Mouse (Mus musculus) Muller cell, postnatal 12 days (primary cell): ENCODE measurements around the gene Uaca.

Experiments used
- DNase-seq: peaks from one replicate; pipeline ENCODE4 v3.0.0-alpha.2; 2015; ENCODE audit errors: inconsistent ontology term

Uaca gene

GRCm38 (mm10) chr9:60837078-60837448 lies 42.7 kb downstream of the Uaca start:
- DNase-seq: no peak

GRCm38 (mm10) chr9:60837449-60838141 lies 43.3 kb downstream of the Uaca start:
- DNase-seq: peak; percentile 93

GRCm38 (mm10) chr9:60838331-60838872 lies 44.1 kb downstream of the Uaca start:
- peak; percentile 70 for DNase-seq

GRCm38 (mm10) chr9:60841393-60841792 lies 47.1 kb downstream of the Uaca start:
- DNase-seq: no peak

- DNase-seq: no peak
Measured at GRCm38 (mm10) chr9:60843415-60844076, 49.2 kb downstream of the Uaca start.

GRCm38 (mm10) chr9:60848730-60849129 lies 54.4 kb downstream of the Uaca start:
- DNase-seq: peak; percentile 89

- no peak for DNase-seq
Measured at GRCm38 (mm10) chr9:60849986-60850385, 55.6 kb downstream of the Uaca start.

- no peak for DNase-seq
Measured at GRCm38 (mm10) chr9:60854196-60854595, 59.9 kb downstream of the Uaca start.

- peak; percentile 68 for DNase-seq
Measured at GRCm38 (mm10) chr9:60857833-60858232, 63.5 kb downstream of the Uaca start.

- peak; percentile 67 for DNase-seq
Measured at GRCm38 (mm10) chr9:60858306-60858960, 64.1 kb downstream of the Uaca start.

- no peak for DNase-seq
Measured at GRCm38 (mm10) chr9:60859031-60859430, 64.7 kb downstream of the Uaca start.

GRCm38 (mm10) chr9:60861030-60861429 lies 66.7 kb downstream of the Uaca start:
- DNase-seq: no peak

GRCm38 (mm10) chr9:60864664-60865063 lies 70.3 kb downstream of the Uaca start:
- DNase-seq: no peak

- no peak for DNase-seq
Measured at GRCm38 (mm10) chr9:60865866-60866265, 71.5 kb downstream of the Uaca start.

GRCm38 (mm10) chr9:60870451-60870850 lies 76.1 kb downstream of the Uaca start:
- no peak for DNase-seq

- no peak for DNase-seq
Measured at GRCm38 (mm10) chr9:60870919-60871503, 76.7 kb downstream of the Uaca start.

GRCm38 (mm10) chr9:60873257-60874054 lies 79.1 kb downstream of the Uaca start:
- DNase-seq: no peak

GRCm38 (mm10) chr9:60874055-60874392 lies 79.7 kb downstream of the Uaca start:
- DNase-seq: no peak

GRCm38 (mm10) chr9:60876085-60876484 lies 81.7 kb downstream of the Uaca start:
- no peak for DNase-seq

- DNase-seq: no peak
Measured at GRCm38 (mm10) chr9:60876531-60876930, 82.2 kb downstream of the Uaca start.

GRCm38 (mm10) chr9:60878051-60878557 lies 83.8 kb downstream of the Uaca start:
- DNase-seq: no peak
